Comparison of ENCODE assay signal across 21 mouse cellular contexts in the genomic region with DNA sequence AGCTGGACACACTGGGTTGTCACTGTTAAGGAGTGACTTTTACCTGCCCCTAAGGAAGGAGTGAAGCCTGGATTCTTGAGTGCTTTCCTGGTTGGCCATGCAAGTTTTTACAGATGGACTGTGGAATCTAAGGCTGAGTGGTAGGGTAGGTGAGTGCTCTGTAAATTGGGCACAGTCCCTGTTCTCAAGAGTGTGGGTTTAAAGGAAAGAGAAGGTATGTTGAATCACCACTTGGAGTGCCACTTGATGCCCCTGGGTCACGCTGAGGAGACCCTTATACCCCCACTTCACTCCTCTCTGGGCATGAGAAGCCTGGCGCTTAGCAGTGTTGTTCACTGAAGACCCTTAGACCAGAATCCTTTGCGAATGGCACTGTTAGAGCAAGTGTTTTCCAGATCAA. TPM values are rescaled to one million over a fixed set of nuclear protein-coding genes. Genes with fewer than 3 reads are reported as not detected.
"Had no signal": no experiment of that assay in that cellular context is flagged by ENCODE, and none has a peak within 500 bp of the region (broad histone marks: within the 10 kb centered on the region; RNA-seq: fewer than 3 reads in every experiment).

No protein-coding gene starts in this region.

- DNase-seq: kidney, adult 11 months; kidney, adult 8-10 months; kidney, postnatal 14 days; kidney, postnatal 4 days; left cerebral cortex, postnatal 4 days; thymus, adult 18-20 months; thymus, postnatal 36 days had no signal

- ATAC-seq: intestine, embryonic 15.5 days; midbrain, embryonic 13.5 days; midbrain, embryonic 16.5 days had no signal

- H3K9me3 ChIP-seq: intestine, embryonic 15.5 days; limb, embryonic 12.5 days; limb, embryonic 15.5 days; liver, embryonic 15.5 days; midbrain, embryonic 13.5 days had no signal

- H3K27ac ChIP-seq: intestine, embryonic 15.5 days; limb, embryonic 12.5 days; limb, embryonic 15.5 days; liver, embryonic 15.5 days; midbrain, embryonic 13.5 days had no signal

- H3K4me3 ChIP-seq: intestine, embryonic 15.5 days; limb, embryonic 12.5 days; limb, embryonic 15.5 days; liver, embryonic 15.5 days; midbrain, embryonic 13.5 days; myocyte had no signal

- H3K27me3 ChIP-seq: intestine, embryonic 15.5 days; limb, embryonic 12.5 days; limb, embryonic 15.5 days; liver, embryonic 15.5 days; midbrain, embryonic 13.5 days had no signal

- H3K9ac ChIP-seq: intestine, embryonic 15.5 days; limb, embryonic 12.5 days; limb, embryonic 15.5 days; liver, embryonic 15.5 days; midbrain, embryonic 13.5 days had no signal

- H3K4me2 ChIP-seq: intestine, embryonic 15.5 days; limb, embryonic 12.5 days; limb, embryonic 15.5 days; liver, embryonic 11.5 days; liver, embryonic 15.5 days; midbrain, embryonic 13.5 days had no signal

- H3K36me3 ChIP-seq: intestine, embryonic 15.5 days; limb, embryonic 12.5 days; limb, embryonic 15.5 days; liver, embryonic 15.5 days; midbrain, embryonic 13.5 days had no signal

- H3K4me1 ChIP-seq: intestine, embryonic 15.5 days; limb, embryonic 12.5 days; limb, embryonic 15.5 days; liver, embryonic 15.5 days; midbrain, embryonic 13.5 days had no signal

RNA-seq across cellular contexts. Expression of a gene that starts 9.0 kb away (rescaled TPM):
- polyA plus RNA-seq: intestine, embryonic 15.5 days; limb, embryonic 12.5 days; limb, embryonic 15.5 days; liver, embryonic 11.5 days; liver, embryonic 15.5 days; midbrain, embryonic 13.5 days; midbrain, embryonic 16.5 days; neural tube, embryonic 11.5 days; neural tube, embryonic 14.5 days; small intestine, adult 2 months; spleen, adult 2 months; stomach, embryonic 16.5 days; urinary bladder, adult 2 months had no signal
